ENCODE assay signal across 7 mouse cellular contexts in genomic region chr3:88148776-88149509, GRCm38 (mm10). TPM values are rescaled to one million over a fixed set of nuclear protein-coding genes. Genes with fewer than 3 reads are reported as not detected.
DNase-seq lines count a peak whose midpoint lies in the region; ATAC-seq lines count a peak whose summit lies in the region.

No protein-coding gene starts in this region.

- H3K4me3 ChIP-seq in forebrain, embryonic 10.5 days: peak overlapping the region; percentile 25; the same call in 1 of the 2 replicates
- H3K4me3 ChIP-seq in hindbrain, embryonic 11.5 days (ENCODE audit: low read depth, low read length): no peak overlapping the region
- H3K4me3 ChIP-seq in limb, embryonic 15.5 days: no peak overlapping the region
- no peak overlapping the region for H3K4me3 ChIP-seq in neural tube, embryonic 15.5 days (replicated peaks)

- H3K9ac ChIP-seq in hindbrain, embryonic 11.5 days (ENCODE audit: low read depth, low read length): no peak overlapping the region
- no peak overlapping the region for H3K9ac ChIP-seq in limb, embryonic 15.5 days
- no peak overlapping the region for H3K9ac ChIP-seq in neural tube, embryonic 15.5 days (replicated peaks)

- 66% methylated on average over 4 of the region's 4 CpGs for WGBS in forebrain, embryonic 10.5 days
- WGBS in hindbrain, embryonic 11.5 days: 68% methylated on average over 4 of the region's 4 CpGs
- WGBS in limb, embryonic 15.5 days: 58% methylated on average over 4 of the region's 4 CpGs
- WGBS in neural tube, embryonic 15.5 days: 52% methylated on average over 4 of the region's 4 CpGs

- DNase-seq in ES-CJ7 (ENCODE audit: low read depth, low spot score): peak; percentile 43
- DNase-seq in adrenal gland, adult 18-20 months (ENCODE audit: low spot score in 2 of 2): peak; percentile 63 to 71
- DNase-seq in forebrain, embryonic 10.5 days (ENCODE audit: extremely low spot score, low spot score): no peak
- DNase-seq in hindbrain, embryonic 11.5 days (ENCODE audit: low spot score): no peak
- no peak for DNase-seq in urinary bladder, adult 18-20 months (ENCODE audit: low spot score in 2 of 2)

- peaks cover 94% of the 10 kb centered on the region for H3K4me1 ChIP-seq in forebrain, embryonic 10.5 days
- H3K4me1 ChIP-seq in hindbrain, embryonic 11.5 days (replicated peaks; ENCODE audit: control insufficient read depth, insufficient read depth, low read length): peaks cover 47% of the 10 kb centered on the region
- peaks cover 74% of the 10 kb centered on the region for H3K4me1 ChIP-seq in limb, embryonic 15.5 days
- peaks cover 95% of the 10 kb centered on the region for H3K4me1 ChIP-seq in neural tube, embryonic 15.5 days

- H3K27me3 ChIP-seq in forebrain, embryonic 10.5 days (ENCODE audit: poor library complexity, severe bottlenecking): no peaks in the 10 kb centered on the region
- H3K27me3 ChIP-seq in hindbrain, embryonic 11.5 days (ENCODE audit: control insufficient read depth, insufficient read depth, low read length): no peaks in the 10 kb centered on the region
- H3K27me3 ChIP-seq in limb, embryonic 15.5 days: no peaks in the 10 kb centered on the region
- no peaks in the 10 kb centered on the region for H3K27me3 ChIP-seq in neural tube, embryonic 15.5 days (replicated peaks)

- no peak for ATAC-seq in hindbrain, embryonic 11.5 days (ENCODE audit: low FRiP score)
- no peak for ATAC-seq in limb, embryonic 15.5 days (ENCODE audit: insufficient number of reproducible peaks, low FRiP score, low TSS enrichment, low read depth)
- no peak for ATAC-seq in neural tube, embryonic 15.5 days (ENCODE audit: low FRiP score)

- peak overlapping the region; percentile 82 for H3K27ac ChIP-seq in forebrain, embryonic 10.5 days
- H3K27ac ChIP-seq in hindbrain, embryonic 11.5 days (ENCODE audit: low read depth, low read length): 0 out of 2 replicates have a peak overlapping the region, but pooled peaks have one; percentile 32
- peak overlapping the region; percentile 75 for H3K27ac ChIP-seq in limb, embryonic 15.5 days
- H3K27ac ChIP-seq in neural tube, embryonic 15.5 days (replicated peaks): no peak overlapping the region

- peaks cover 5% of the 10 kb centered on the region; the same call in 1 of the 2 replicates for H3K36me3 ChIP-seq in forebrain, embryonic 10.5 days (replicated peaks)
- H3K36me3 ChIP-seq in hindbrain, embryonic 11.5 days (ENCODE audit: control insufficient read depth, insufficient read depth, low read length): no peaks in the 10 kb centered on the region
- 0 out of 2 replicates have a peak, but pooled peaks cover 3% of the 10 kb centered on the region for H3K36me3 ChIP-seq in limb, embryonic 15.5 days
- H3K36me3 ChIP-seq in neural tube, embryonic 15.5 days: no peaks in the 10 kb centered on the region

- H3K9me3 ChIP-seq in forebrain, embryonic 10.5 days: no peaks in the 10 kb centered on the region
- no peaks in the 10 kb centered on the region for H3K9me3 ChIP-seq in hindbrain, embryonic 11.5 days (ENCODE audit: control insufficient read depth, low read length)
- H3K9me3 ChIP-seq in limb, embryonic 15.5 days: no peaks in the 10 kb centered on the region
- H3K9me3 ChIP-seq in neural tube, embryonic 15.5 days (replicated peaks): no peaks in the 10 kb centered on the region

- no peak overlapping the region for H3K4me2 ChIP-seq in hindbrain, embryonic 11.5 days (replicated peaks; ENCODE audit: low read depth, low read length)
- peak overlapping the region; percentile 27; the same call in 1 of the 2 replicates for H3K4me2 ChIP-seq in limb, embryonic 15.5 days
- H3K4me2 ChIP-seq in neural tube, embryonic 15.5 days: 0 out of 2 replicates have a peak overlapping the region, but pooled peaks have one; percentile 40

RNA-seq across cellular contexts. Expression of gene Mef2d, which starts 6.8 kb away (rescaled TPM):
- 10 to 100 TPM; 83.3 to 90.7 TPM for total RNA-seq in adrenal gland, adult 18-20 months (2021)
- 9.4 and 11.1 TPM in 2 replicates for polyA plus RNA-seq in forebrain, embryonic 10.5 days (2016; fragmentation: Nextera tagmentation; extraction: Ambion mirVana)
- 12.0 and 12.3 TPM in 2 replicates for polyA plus RNA-seq in hindbrain, embryonic 11.5 days (2014; fragmentation: Nextera tagmentation; extraction: Ambion mirVana)
- 23.3 and 29.8 TPM in 2 replicates for polyA plus RNA-seq in limb, embryonic 15.5 days (2015; fragmentation: Nextera tagmentation; extraction: Ambion mirVana)
- polyA plus RNA-seq in neural tube, embryonic 15.5 days (2015; fragmentation: Nextera tagmentation; extraction: Ambion mirVana): 14.3 and 20.3 TPM in 2 replicates

Comparison
In these comparisons a context has a peak if more than half of its experiments do, and no peak if none do; other contexts are left out.
1. DNase-seq: peak in ES-CJ7 (single experiment) and adrenal gland, adult 18-20 months (2 of 2); none in forebrain, embryonic 10.5 days (single experiment), hindbrain, embryonic 11.5 days (single experiment) and urinary bladder, adult 18-20 months (0 of 2).